Mouse (Mus musculus) spleen, adult 2 months (tissue): ENCODE results near the gene Bfsp1. TPM values are rescaled to one million over a fixed set of nuclear protein-coding genes. Genes with fewer than 3 reads are reported as not detected.

Experiments used
- DNase-seq, 2 experiments: peaks; one replicate each; pipeline versions ENCODE4 v3.0.0 to v3.0.0-alpha.2; 2012 to 2021; ENCODE audit warnings: low spot score in 2 of 2, low read depth in 1 of 2
- H3K27ac ChIP-seq: fragments of 200-500 bp; 2 replicates; pipeline ENCODE4 v1.5.1; 2012; ENCODE audit warnings: low read length, inconsistent platforms; ENCODE audit not compliant: insufficient read depth
- H3K27me3 ChIP-seq: fragments of 200-500 bp; 2 replicates; pipeline ENCODE4 v1.6.1; 2012; ENCODE audit warnings: mild to moderate bottlenecking, moderate library complexity, low read length, inconsistent platforms; ENCODE audit not compliant: control insufficient read depth, insufficient read depth
- H3K36me3 ChIP-seq: fragments of 200-500 bp; 2 replicates; pipeline ENCODE4 v1.6.1; 2012; ENCODE audit warnings: mild to moderate bottlenecking, low read length, inconsistent platforms; ENCODE audit not compliant: control insufficient read depth, insufficient read depth
- H3K4me1 ChIP-seq: fragments of 200-500 bp; 2 replicates; pipeline ENCODE4 v1.6.1; 2011; ENCODE audit warnings: inconsistent platforms; ENCODE audit not compliant: control insufficient read depth, insufficient read depth, insufficient read length
- H3K4me3 ChIP-seq: fragments of 200-500 bp; 2 replicates; pipeline ENCODE4 v1.5.1; 2011; ENCODE audit warnings: mild to moderate bottlenecking, inconsistent platforms; ENCODE audit not compliant: insufficient read depth, insufficient read length; ENCODE audit errors: extremely low read depth
- CTCF ChIP-seq: fragments of 200-500 bp; IDR thresholded peaks from 2 replicates; pipeline ENCODE4 v1.5.1; 2011; ENCODE audit warnings: mild to moderate bottlenecking, inconsistent platforms; ENCODE audit not compliant: insufficient read depth, insufficient read length, insufficient replicate concordance; ENCODE audit errors: extremely low read depth
- POLR2A ChIP-seq: fragments of 200-500 bp; IDR thresholded peaks from 2 replicates; pipeline ENCODE4 v1.6.1; 2011; ENCODE audit warnings: low read depth, low read length, inconsistent platforms
- WGBS: fragments of 180-500 bp; shearing (Covaris S2); methylation state at CpG from one replicate; pipeline ENCODE4 v1.1.7; 2018; 5-methylcytosine and 5-hydroxymethylcytosine counted together
- polyA plus RNA-seq: library from polyadenylated mRNA; depleted of rRNA; stranded (reverse); fragments of >200 nt; gene quantifications from 2 replicates; pipeline ENCODE4 v1.2.3, GENCODE M21; 2012

The Bfsp1 gene
- polyA plus RNA-seq, 1 experiment, result 0.39 TPM

GRCm38 (mm10) chr2:143841536-143841935 lies 21.4 kb downstream of the Bfsp1 start:
- H3K27ac ChIP-seq, result peak overlapping the region; percentile 49
- peaks cover 28% of the 10 kb centered on the region; the same call in 1 of the 2 replicates for H3K4me1 ChIP-seq
- H3K4me3 ChIP-seq, result no peak overlapping the region
- peak in 1 of 2 experiments; percentile 45 for DNase-seq
- H3K27me3 ChIP-seq, result no peaks in the 10 kb centered on the region
- no peak for TF ChIP-seq POLR2A
- no peak for TF ChIP-seq CTCF
- WGBS, result 52% methylated on average over 7 of the region's 7 CpGs
- H3K36me3 ChIP-seq, result no peaks in the 10 kb centered on the region

DNA sequence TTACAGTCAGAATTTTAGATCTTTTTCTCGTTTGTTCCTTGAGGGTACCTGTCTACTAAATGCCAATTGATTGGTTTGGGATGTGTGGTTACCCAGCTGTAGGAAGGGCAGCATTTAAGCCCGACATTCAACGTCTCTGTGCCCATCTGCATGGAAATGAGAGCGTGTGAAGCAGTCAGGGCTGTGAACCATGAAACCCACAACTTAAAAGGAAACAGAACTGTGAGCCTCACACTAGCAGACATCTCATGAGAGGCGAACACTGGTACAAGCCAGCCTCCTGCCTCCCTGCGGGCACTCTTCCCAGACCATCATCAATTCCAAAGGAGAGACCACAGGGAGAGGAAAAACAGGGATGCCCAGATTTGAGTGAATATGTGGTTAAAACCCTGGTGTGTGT lies 22.1 kb downstream of the Bfsp1 start:
- peak overlapping the region; percentile 54 for H3K27ac ChIP-seq
- peak; percentile 35 to 50 for DNase-seq
- no peak for TF ChIP-seq POLR2A
- TF ChIP-seq CTCF, result no peak
- H3K4me1 ChIP-seq, result peaks cover 28% of the 10 kb centered on the region; the same call in 1 of the 2 replicates
- H3K27me3 ChIP-seq, result no peaks in the 10 kb centered on the region
- 22% methylated on average over 6 of the region's 6 CpGs for WGBS
- H3K36me3 ChIP-seq, result no peaks in the 10 kb centered on the region
- H3K4me3 ChIP-seq, result no peak overlapping the region

- H3K27me3 ChIP-seq, result no peaks in the 10 kb centered on the region
- H3K4me1 ChIP-seq, result peaks cover 23% of the 10 kb centered on the region; the same call in 1 of the 2 replicates
- H3K36me3 ChIP-seq, result no peaks in the 10 kb centered on the region
- peak in 1 of 2 experiments; percentile 50 for DNase-seq
- no peak overlapping the region for H3K4me3 ChIP-seq
- peak overlapping the region; percentile 63 for H3K27ac ChIP-seq
- 67% methylated on average over 2 of the region's 2 CpGs for WGBS
- TF ChIP-seq CTCF, result no peak
- TF ChIP-seq POLR2A, result no peak
These were observed 23.5 kb downstream of the Bfsp1 start for GRCm38 (mm10) chr2:143839458-143839857.

- H3K27ac ChIP-seq, result no peak overlapping the region
- 31% methylated on average over 5 of the region's 5 CpGs for WGBS
- no peak overlapping the region for H3K4me3 ChIP-seq
- DNase-seq, result peak; percentile 21 to 54
- no peaks in the 10 kb centered on the region for H3K27me3 ChIP-seq
- H3K36me3 ChIP-seq, result no peaks in the 10 kb centered on the region
- TF ChIP-seq POLR2A (no peak), CTCF (no peak)
- peaks cover 20% of the 10 kb centered on the region; the same call in 1 of the 2 replicates for H3K4me1 ChIP-seq
These were observed 24.3 kb downstream of the Bfsp1 start for GRCm38 (mm10) chr2:143838698-143839097.

GRCm38 (mm10) chr2:143837291-143837701 lies 25.7 kb downstream of the Bfsp1 start:
- Histone ChIP-seq H3K4me1 (peaks cover 20% of the 10 kb centered on the region; the same call in 1 of the 2 replicates), H3K36me3 (no peaks in the 10 kb centered on the region), H3K4me3 (no peak overlapping the region), H3K27me3 (no peaks in the 10 kb centered on the region), H3K27ac (no peak overlapping the region)
- WGBS, result 14% methylated on average over 8 of the region's 8 CpGs
- peak; percentile 66 to 67 for DNase-seq
- no peak for TF ChIP-seq POLR2A
- TF ChIP-seq CTCF, result peak; percentile 69; the same call in 1 of the 2 replicates

- TF ChIP-seq CTCF (no peak), POLR2A (no peak)
- H3K4me1 ChIP-seq, result peaks cover 10% of the 10 kb centered on the region; the same call in 1 of the 2 replicates
- H3K27ac ChIP-seq, result no peak overlapping the region
- no peak overlapping the region for H3K4me3 ChIP-seq
- no peaks in the 10 kb centered on the region for H3K27me3 ChIP-seq
- no peaks in the 10 kb centered on the region for H3K36me3 ChIP-seq
- no peak for DNase-seq
- 77% methylated on average over 7 of the region's 7 CpGs for WGBS
These were observed 27.2 kb downstream of the Bfsp1 start for GRCm38 (mm10) chr2:143835820-143836219.

GRCm38 (mm10) chr2:143834082-143834481 lies 28.9 kb downstream of the Bfsp1 start:
- peaks cover 3% of the 10 kb centered on the region; the same call in 1 of the 2 replicates for H3K4me1 ChIP-seq
- no peaks in the 10 kb centered on the region for H3K36me3 ChIP-seq
- no peak overlapping the region for H3K27ac ChIP-seq
- DNase-seq, result no peak
- 58% methylated on average over 6 of the region's 6 CpGs for WGBS
- H3K4me3 ChIP-seq, result no peak overlapping the region
- TF ChIP-seq CTCF (no peak), POLR2A (no peak)
- H3K27me3 ChIP-seq, result no peaks in the 10 kb centered on the region
